23 mouse cellular contexts compared by ENCODE assay signal in the genomic region with DNA sequence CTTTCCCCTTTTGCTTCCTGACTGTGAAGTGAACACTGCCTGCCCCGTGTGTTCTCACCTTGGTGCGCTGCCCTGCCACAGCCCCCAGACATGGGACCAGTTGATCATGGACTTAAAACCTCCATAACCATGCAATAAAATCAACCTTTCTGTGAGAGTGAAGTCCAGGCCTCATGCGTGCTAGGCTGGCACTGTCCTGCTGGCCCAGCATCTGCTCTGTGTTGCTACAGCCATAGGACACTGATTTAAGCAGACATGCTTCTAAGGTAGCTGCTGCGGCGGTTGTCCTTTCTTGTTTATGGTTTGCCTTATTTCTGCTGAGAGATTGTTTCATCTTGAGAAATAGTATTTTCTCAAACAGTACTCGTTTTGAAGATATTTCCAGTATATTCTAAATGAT. TPM values are rescaled to one million over a fixed set of nuclear protein-coding genes. Genes with fewer than 3 reads are reported as not detected.
DNase-seq lines count a peak whose midpoint lies in the region; ATAC-seq and TF ChIP-seq lines count a peak whose summit lies in the region.
"Had no signal": no experiment of that assay in that cellular context is flagged by ENCODE, and none has a peak within 500 bp of the region (broad histone marks: within the 10 kb centered on the region; RNA-seq: fewer than 3 reads in every experiment).

No protein-coding gene starts in this region.

- no peak overlapping the region for H3K4me2 ChIP-seq in hindbrain, postnatal 0 days (ENCODE audit: low read depth, low read length)
- H3K4me2 ChIP-seq in hindbrain, embryonic 16.5 days (ENCODE audit: low read length): no peak overlapping the region
- H3K4me2 ChIP-seq in midbrain, postnatal 0 days (ENCODE audit: low read depth, low read length, poor library complexity, severe bottlenecking): no peak overlapping the region
- H3K4me2 ChIP-seq: embryonic facial prominence, embryonic 15.5 days; hindbrain, embryonic 13.5 days had no signal

- no peaks in the 10 kb centered on the region for H3K4me1 ChIP-seq in hindbrain, postnatal 0 days (ENCODE audit: insufficient read depth, low read length)
- no peaks in the 10 kb centered on the region for H3K4me1 ChIP-seq in hindbrain, embryonic 16.5 days (ENCODE audit: control insufficient read depth, insufficient read depth, low read depth, low read length)
- H3K4me1 ChIP-seq in midbrain, postnatal 0 days (ENCODE audit: insufficient read depth, low read length): no peaks in the 10 kb centered on the region
- H3K4me1 ChIP-seq: hindbrain, embryonic 13.5 days had no signal

- WGBS in hindbrain, postnatal 0 days: 85% methylated on average over 6 of the region's 6 CpGs
- 88% methylated on average over 6 of the region's 6 CpGs for WGBS in hindbrain, embryonic 16.5 days
- 95% methylated on average over 6 of the region's 6 CpGs for WGBS in midbrain, postnatal 0 days

- TF ChIP-seq CTCF in hindbrain, postnatal 0 days (IDR thresholded peaks at IDR 0.05; ENCODE audit: low read depth): no peak
- no peak for TF ChIP-seq CTCF in midbrain, postnatal 0 days (IDR thresholded peaks at IDR 0.05)

- DNase-seq in hindbrain, postnatal 0 days (ENCODE audit: low spot score): peak; percentile 10
- DNase-seq in cerebellum, adult 18-20 months: peak; percentile 26 to 33
- DNase-seq in cerebellum, adult 9-11 months: peak; percentile 40
- DNase-seq in cerebellum, postnatal 36 days: peak; percentile 16 to 37
- no peak for DNase-seq in midbrain, postnatal 0 days (ENCODE audit: low spot score)
- DNase-seq in left cerebral cortex, postnatal 14 days (ENCODE audit: low spot score in 2 of 2): no peak
- DNase-seq in urinary bladder, adult 2 months (ENCODE audit: low spot score): no peak
- DNase-seq: adrenal gland, postnatal 14 days; embryo, embryonic 11 days; gastrocnemius, postnatal 36 days; heart, adult 11 months; heart, postnatal 14 days; kidney, adult 9 months had no signal

- ATAC-seq in hindbrain, postnatal 0 days: no peak
- no peak for ATAC-seq in hindbrain, embryonic 16.5 days
- no peak for ATAC-seq in midbrain, postnatal 0 days (ENCODE audit: low FRiP score)
- ATAC-seq: forebrain, embryonic 14.5 days; intestine, postnatal 0 days had no signal

- H3K9ac ChIP-seq in hindbrain, postnatal 0 days (replicated peaks; ENCODE audit: low read length): no peak overlapping the region
- no peak overlapping the region for H3K9ac ChIP-seq in hindbrain, embryonic 16.5 days (ENCODE audit: low read depth, low read length)
- H3K9ac ChIP-seq in midbrain, postnatal 0 days (replicated peaks; ENCODE audit: low read length, poor library complexity, severe bottlenecking): no peak overlapping the region
- H3K9ac ChIP-seq: embryonic facial prominence, embryonic 15.5 days; hindbrain, embryonic 13.5 days had no signal

- H3K27ac ChIP-seq in hindbrain, postnatal 0 days: no peak overlapping the region
- H3K27ac ChIP-seq in hindbrain, embryonic 16.5 days (ENCODE audit: low read depth, low read length): no peak overlapping the region
- no peak overlapping the region for H3K27ac ChIP-seq in midbrain, postnatal 0 days (ENCODE audit: low read depth, low read length)
- H3K27ac ChIP-seq: embryonic facial prominence, embryonic 15.5 days; forebrain, embryonic 10.5 days; heart, embryonic 10.5 days; hindbrain, embryonic 13.5 days; kidney, postnatal 0 days had no signal

- no peaks in the 10 kb centered on the region for H3K36me3 ChIP-seq in hindbrain, postnatal 0 days (ENCODE audit: insufficient read depth, low read length)
- H3K36me3 ChIP-seq in hindbrain, embryonic 16.5 days (ENCODE audit: control insufficient read depth, insufficient read depth, low read length): no peaks in the 10 kb centered on the region
- H3K36me3 ChIP-seq in midbrain, postnatal 0 days (ENCODE audit: insufficient read depth, low read length): no peaks in the 10 kb centered on the region

- H3K9me3 ChIP-seq in hindbrain, postnatal 0 days (ENCODE audit: low read length): no peaks in the 10 kb centered on the region
- H3K9me3 ChIP-seq in hindbrain, embryonic 16.5 days (ENCODE audit: control insufficient read depth, low read length): no peaks in the 10 kb centered on the region
- H3K9me3 ChIP-seq in midbrain, postnatal 0 days (ENCODE audit: low read length): no peaks in the 10 kb centered on the region
- H3K9me3 ChIP-seq: embryonic facial prominence, embryonic 15.5 days; forebrain, embryonic 10.5 days; heart, embryonic 10.5 days; hindbrain, embryonic 13.5 days had no signal

- intact Hi-C loops in left cerebral cortex, postnatal 14 days (cut with DNase I): no loop called here

- H3K27me3 ChIP-seq in hindbrain, postnatal 0 days (ENCODE audit: insufficient read depth, low read length): no peaks in the 10 kb centered on the region
- no peaks in the 10 kb centered on the region for H3K27me3 ChIP-seq in hindbrain, embryonic 16.5 days (replicated peaks; ENCODE audit: control insufficient read depth, insufficient read depth, low read length)
- no peaks in the 10 kb centered on the region for H3K27me3 ChIP-seq in midbrain, postnatal 0 days (ENCODE audit: insufficient read depth, low read length)
- H3K27me3 ChIP-seq: CH12.LX; embryonic facial prominence, embryonic 15.5 days; hindbrain, embryonic 13.5 days had no signal

- no peak overlapping the region for H3K4me3 ChIP-seq in hindbrain, postnatal 0 days (ENCODE audit: low read length)
- H3K4me3 ChIP-seq in hindbrain, embryonic 16.5 days (ENCODE audit: low read length): no peak overlapping the region
- no peak overlapping the region for H3K4me3 ChIP-seq in midbrain, postnatal 0 days (ENCODE audit: low read depth, low read length)
- H3K4me3 ChIP-seq: embryonic facial prominence, embryonic 15.5 days; erythroblast, embryonic 14.5 days; forebrain, embryonic 10.5 days; heart, embryonic 10.5 days; hindbrain, embryonic 13.5 days had no signal

RNA-seq across cellular contexts. Expression of a gene that starts 54.6 kb away (rescaled TPM):
- 3.0 and 3.3 TPM in 2 replicates for total RNA-seq in hindbrain, postnatal 0 days (2014; rRNA removed)
- 8.7 and 9.5 TPM in 2 replicates for polyA plus RNA-seq in hindbrain, postnatal 0 days (2015; fragmentation: Nextera tagmentation; extraction: Ambion mirVana)
- 8.3 TPM in 2 replicates for polyA plus RNA-seq in hindbrain, embryonic 16.5 days (2015; fragmentation: Nextera tagmentation; extraction: Ambion mirVana)
- 3.6 and 6.1 TPM in 2 replicates for total RNA-seq in midbrain, postnatal 0 days (2014; rRNA removed)
- polyA plus RNA-seq in midbrain, postnatal 0 days (2015; fragmentation: Nextera tagmentation; extraction: Ambion mirVana): 4.6 and 5.4 TPM in 2 replicates
- 1 to 10 TPM; 3.2 to 7.1 TPM for total RNA-seq in left cerebral cortex, postnatal 14 days (2021)
- 7.2 and 7.6 TPM in 2 replicates for polyA plus RNA-seq in urinary bladder, adult 2 months (2012; rRNA removed)

Comparison
In these comparisons a context has a peak if more than half of its experiments do, and no peak if none do; other contexts are left out.
1. DNase-seq: peak in hindbrain, postnatal 0 days (single experiment), cerebellum, adult 18-20 months (2 of 2), cerebellum, adult 9-11 months (single experiment) and cerebellum, postnatal 36 days (2 of 2); none in midbrain, postnatal 0 days (single experiment), left cerebral cortex, postnatal 14 days (0 of 2) and urinary bladder, adult 2 months (single experiment).